Mouse (Mus musculus): Measurements from ENCODE around the gene Rasgrp2. TPM values are rescaled to one million over a fixed set of nuclear protein-coding genes. Genes with fewer than 3 reads are reported as not detected.

Rasgrp2 gene
- total RNA-seq, 1 experiment = 81.7 TPM

- peaks cover 24% of the 10 kb centered on the region for H3K36me3 ChIP-seq (ENCODE audit: control insufficient read depth, insufficient read depth, low read length, poor library complexity, severe bottlenecking)
- H3K4me1 ChIP-seq (ENCODE audit: control insufficient read depth in 2 of 2, insufficient read depth in 2 of 2, low read length in 2 of 2, poor library complexity in 1 of 2) = peaks cover 2 to 3% of the 10 kb centered on the region in 2 experiments; a peak in 2 of 4 replicates
- no peak for DNase-seq (ENCODE audit: low read depth, low spot score)
- in situ Hi-C loops (cut with MboI; ENCODE audit: low sequenced_read_pairs in 2 of 2, unreplicated experiment in 2 of 2) = no loop called here
- peak overlapping the region; percentile 88 to 89 for H3K4me3 ChIP-seq (ENCODE audit: insufficient read depth in 1 of 2, low read depth in 1 of 2, low read length in 2 of 2, poor library complexity in 1 of 2, severe bottlenecking in 1 of 2)
- peak overlapping the region; percentile 97; the same call in 1 of the 2 replicates for H3K9ac ChIP-seq (ENCODE audit: insufficient read depth, low read depth, low read length, poor library complexity, severe bottlenecking)
- H3K27ac ChIP-seq (ENCODE audit: insufficient read depth, low read depth, low read length, poor library complexity, severe bottlenecking) = no peak overlapping the region; the same call in 1 of the 2 replicates
- no peaks in the 10 kb centered on the region for H3K9me3 ChIP-seq (ENCODE audit: control insufficient read depth, insufficient read depth, low read depth, low read length)
- no peak for TF ChIP-seq ZC3H11A (IDR thresholded peaks at IDR 0.05; ENCODE audit: borderline replicate concordance, low read depth, low read length)
- TF ChIP-seq CHD2 (IDR thresholded peaks at IDR 0.05; ENCODE audit: low read depth, low read length) = no peak
- no peak for TF ChIP-seq ZNF384 (IDR thresholded peaks at IDR 0.05; ENCODE audit: low read depth, low read length)
- no peak for TF ChIP-seq HCFC1 (IDR thresholded peaks at IDR 0.05; ENCODE audit: borderline replicate concordance, insufficient read depth, low read length)
- no peak for TF ChIP-seq MAFK (IDR thresholded peaks at IDR 0.05; ENCODE audit: insufficient read depth, low read depth, low read length)
Measured at GRCm38 (mm10) chr19:6364842-6365241, 34.3 kb upstream of the Rasgrp2 start.

GRCm38 (mm10) chr19:6370175-6370574 lies 29.0 kb upstream of the Rasgrp2 start:
- peaks cover 1 to 12% of the 10 kb centered on the region in 2 experiments; a peak in 2 of 4 replicates for H3K4me1 ChIP-seq (ENCODE audit: control insufficient read depth in 2 of 2, insufficient read depth in 2 of 2, low read length in 2 of 2, poor library complexity in 1 of 2)
- H3K9ac ChIP-seq (ENCODE audit: insufficient read depth, low read depth, low read length, poor library complexity, severe bottlenecking) = no peak overlapping the region

GRCm38 (mm10) chr19:6372433-6372832 lies 26.7 kb upstream of the Rasgrp2 start:
- H3K36me3 ChIP-seq (ENCODE audit: control insufficient read depth, insufficient read depth, low read length, poor library complexity, severe bottlenecking) = peaks cover 77% of the 10 kb centered on the region
- no peak overlapping the region for H3K4me3 ChIP-seq (ENCODE audit: insufficient read depth in 1 of 2, low read depth in 1 of 2, low read length in 2 of 2, poor library complexity in 1 of 2, severe bottlenecking in 1 of 2)
- in situ Hi-C loops (cut with MboI; ENCODE audit: low sequenced_read_pairs in 2 of 2, unreplicated experiment in 2 of 2) = no loop called here
- no peak overlapping the region for H3K27ac ChIP-seq (ENCODE audit: insufficient read depth, low read depth, low read length, poor library complexity, severe bottlenecking)
- TF ChIP-seq ZC3H11A (IDR thresholded peaks at IDR 0.05; ENCODE audit: borderline replicate concordance, low read depth, low read length) (no peak), CHD2 (IDR thresholded peaks at IDR 0.05; ENCODE audit: low read depth, low read length) (no peak), HCFC1 (IDR thresholded peaks at IDR 0.05; ENCODE audit: borderline replicate concordance, insufficient read depth, low read length) (no peak), ZNF384 (IDR thresholded peaks at IDR 0.05; ENCODE audit: low read depth, low read length) (no peak), MAFK (IDR thresholded peaks at IDR 0.05; ENCODE audit: insufficient read depth, low read depth, low read length) (no peak)
- peaks cover 0 to 16% of the 10 kb centered on the region in 2 experiments; a peak in 2 of 4 replicates for H3K4me1 ChIP-seq (ENCODE audit: control insufficient read depth in 2 of 2, insufficient read depth in 2 of 2, low read length in 2 of 2, poor library complexity in 1 of 2)
- DNase-seq (ENCODE audit: low read depth, low spot score) = no peak
- H3K9me3 ChIP-seq (ENCODE audit: control insufficient read depth, insufficient read depth, low read depth, low read length) = no peaks in the 10 kb centered on the region
- H3K9ac ChIP-seq (ENCODE audit: insufficient read depth, low read depth, low read length, poor library complexity, severe bottlenecking) = no peak overlapping the region

More at GRCm38 (mm10) chr19:6370175-6370574, 29.0 kb upstream of the Rasgrp2 start:
- H3K27ac ChIP-seq (ENCODE audit: insufficient read depth, low read depth, low read length, poor library complexity, severe bottlenecking) = no peak overlapping the region
- no peak for DNase-seq (ENCODE audit: low read depth, low spot score)
- in situ Hi-C loops (cut with MboI; ENCODE audit: low sequenced_read_pairs in 2 of 2, unreplicated experiment in 2 of 2) = no loop called here
- no peak overlapping the region for H3K4me3 ChIP-seq (ENCODE audit: insufficient read depth in 1 of 2, low read depth in 1 of 2, low read length in 2 of 2, poor library complexity in 1 of 2, severe bottlenecking in 1 of 2)
- H3K9me3 ChIP-seq (ENCODE audit: control insufficient read depth, insufficient read depth, low read depth, low read length) = no peaks in the 10 kb centered on the region
- TF ChIP-seq ZC3H11A (IDR thresholded peaks at IDR 0.05; ENCODE audit: borderline replicate concordance, low read depth, low read length) (no peak), ZNF384 (IDR thresholded peaks at IDR 0.05; ENCODE audit: low read depth, low read length) (no peak), MAFK (IDR thresholded peaks at IDR 0.05; ENCODE audit: insufficient read depth, low read depth, low read length) (no peak), HCFC1 (IDR thresholded peaks at IDR 0.05; ENCODE audit: borderline replicate concordance, insufficient read depth, low read length) (no peak), CHD2 (IDR thresholded peaks at IDR 0.05; ENCODE audit: low read depth, low read length) (no peak)
- peaks cover 71% of the 10 kb centered on the region for H3K36me3 ChIP-seq (ENCODE audit: control insufficient read depth, insufficient read depth, low read length, poor library complexity, severe bottlenecking)

- in situ Hi-C loops (cut with MboI; ENCODE audit: low sequenced_read_pairs in 2 of 2, unreplicated experiment in 2 of 2) = no loop called here
- no peak overlapping the region for H3K27ac ChIP-seq (ENCODE audit: insufficient read depth, low read depth, low read length, poor library complexity, severe bottlenecking)
- no peaks in the 10 kb centered on the region for H3K9me3 ChIP-seq (ENCODE audit: control insufficient read depth, insufficient read depth, low read depth, low read length)
- no peak for TF ChIP-seq ZNF384 (IDR thresholded peaks at IDR 0.05; ENCODE audit: low read depth, low read length)
- no peak for TF ChIP-seq MAFK (IDR thresholded peaks at IDR 0.05; ENCODE audit: insufficient read depth, low read depth, low read length)
- no peak for TF ChIP-seq ZC3H11A (IDR thresholded peaks at IDR 0.05; ENCODE audit: borderline replicate concordance, low read depth, low read length)
- TF ChIP-seq CHD2 (IDR thresholded peaks at IDR 0.05; ENCODE audit: low read depth, low read length) = no peak
- no peak for TF ChIP-seq HCFC1 (IDR thresholded peaks at IDR 0.05; ENCODE audit: borderline replicate concordance, insufficient read depth, low read length)
- peak; percentile 65 for DNase-seq (ENCODE audit: low read depth, low spot score)
- peaks cover 0 to 18% of the 10 kb centered on the region in 2 experiments; a peak in 2 of 4 replicates for H3K4me1 ChIP-seq (ENCODE audit: control insufficient read depth in 2 of 2, insufficient read depth in 2 of 2, low read length in 2 of 2, poor library complexity in 1 of 2)
- H3K4me3 ChIP-seq (ENCODE audit: insufficient read depth in 1 of 2, low read depth in 1 of 2, low read length in 2 of 2, poor library complexity in 1 of 2, severe bottlenecking in 1 of 2) = no peak overlapping the region
- no peak overlapping the region for H3K9ac ChIP-seq (ENCODE audit: insufficient read depth, low read depth, low read length, poor library complexity, severe bottlenecking)
- peaks cover 75% of the 10 kb centered on the region for H3K36me3 ChIP-seq (ENCODE audit: control insufficient read depth, insufficient read depth, low read length, poor library complexity, severe bottlenecking)
Measured at GRCm38 (mm10) chr19:6373539-6374400, 25.4 kb upstream of the Rasgrp2 start.
